Mouse (Mus musculus) MEL (cell line): ENCODE measurements around the gene Elfn2. TPM values are rescaled to one million over a fixed set of nuclear protein-coding genes. Genes with fewer than 3 reads are reported as not detected.

Experiments used
- DNase-seq: peaks from one replicate; pipeline ENCODE4 v3.0.0; 2011; ENCODE audit warnings: low read depth, low spot score
- H3K27ac ChIP-seq: 2 replicates; pipeline ENCODE4 v1.5.1; 2012; ENCODE audit warnings: low read depth, mild to moderate bottlenecking, control low read depth, low read length, moderate library complexity; ENCODE audit not compliant: control insufficient read depth
- H3K27me3 ChIP-seq, 2 experiments: fragments of 150-350 bp in 1 of 2; sonication (generic) in 1 of 2; 2 replicates each; pipeline ENCODE4 v1.6.1; 2012; ENCODE audit warnings: low read length in 2 of 2, mild to moderate bottlenecking in 2 of 2, improper control_type of control experiment in 1 of 2, moderate library complexity in 1 of 2; ENCODE audit not compliant: insufficient read depth in 2 of 2, control insufficient read depth in 1 of 2
- H3K36me3 ChIP-seq, 2 experiments: 2 replicates each; pipeline ENCODE4 v1.6.1; 2012 to 2014; ENCODE audit warnings: low read length in 2 of 2, improper control_type of control experiment in 1 of 2, inconsistent platforms in 1 of 2, mild to moderate bottlenecking in 1 of 2; ENCODE audit not compliant: insufficient read depth in 2 of 2, control insufficient read depth in 1 of 2
- H3K4me1 ChIP-seq, 2 experiments: fragments of 150-350 bp in 1 of 2; sonication (generic) in 1 of 2; 2 replicates each; pipeline ENCODE4 v1.6.1; 2012; ENCODE audit warnings: low read length in 2 of 2, improper control_type of control experiment in 1 of 2, mild to moderate bottlenecking in 1 of 2; ENCODE audit not compliant: insufficient read depth in 2 of 2, control insufficient read depth in 1 of 2
- H3K4me3 ChIP-seq, 2 experiments: fragments of 150-350 bp in 1 of 2; sonication (generic) in 1 of 2; 2 replicates each; pipeline ENCODE4 v1.5.1; 2012; ENCODE audit warnings: low read depth in 2 of 2, low read length in 2 of 2, mild to moderate bottlenecking in 2 of 2, moderate library complexity in 2 of 2, control low read depth in 1 of 2, improper control_type of control experiment in 1 of 2; ENCODE audit not compliant: control insufficient read depth in 1 of 2, insufficient read depth in 1 of 2
- H3K79me2 ChIP-seq: 2 replicates; pipeline ENCODE4 v1.6.1; 2012; ENCODE audit warnings: mild to moderate bottlenecking, low read length, moderate library complexity; ENCODE audit not compliant: control insufficient read depth, poor library complexity, insufficient read depth
- H3K9ac ChIP-seq: 2 replicates; pipeline ENCODE4 v1.6.1; 2012; ENCODE audit warnings: low read depth, mild to moderate bottlenecking, control low read depth, low read length, moderate library complexity; ENCODE audit not compliant: control insufficient read depth, poor library complexity, severe bottlenecking
- H3K9me3 ChIP-seq: fragments of 150-350 bp; sonication (generic); replicated peaks from 2 replicates; pipeline ENCODE4 v1.6.1; 2012; ENCODE audit warnings: mild to moderate bottlenecking, low read length, improper control_type of control experiment, moderate library complexity; ENCODE audit not compliant: insufficient read depth
- BHLHE40 ChIP-seq: IDR thresholded peaks from 2 replicates; pipeline ENCODE4 v1.6.1; 2012; ENCODE audit warnings: low read depth, mild to moderate bottlenecking, inconsistent platforms, low read length, improper control_type of control experiment, borderline replicate concordance
- CHD1 ChIP-seq: IDR thresholded peaks from 2 replicates; pipeline ENCODE4 v1.6.1; 2012; ENCODE audit warnings: low read depth, mild to moderate bottlenecking, inconsistent platforms, low read length, improper control_type of control experiment
- CHD2 ChIP-seq: IDR thresholded peaks from 2 replicates; pipeline ENCODE4 v1.6.1; 2011; ENCODE audit warnings: low read length, improper control_type of control experiment
- E2F4 ChIP-seq: IDR thresholded peaks from 2 replicates; pipeline ENCODE4 v1.6.1; 2011; ENCODE audit warnings: low read depth, low read length, improper control_type of control experiment, borderline replicate concordance
- GABPA ChIP-seq: IDR thresholded peaks from 2 replicates; pipeline ENCODE4 v1.6.1; 2012; ENCODE audit warnings: low read depth, mild to moderate bottlenecking, inconsistent platforms, low read length, improper control_type of control experiment, moderate library complexity
- HCFC1 ChIP-seq: IDR thresholded peaks from 2 replicates; pipeline ENCODE4 v1.6.1; 2012; ENCODE audit warnings: low read depth, mild to moderate bottlenecking, inconsistent platforms, low read length, improper control_type of control experiment, moderate library complexity
- JUND ChIP-seq: IDR thresholded peaks from 2 replicates; pipeline ENCODE4 v1.6.1; 2011; ENCODE audit warnings: low read depth, mild to moderate bottlenecking, improper control_type of control experiment, low read length
- KAT2A ChIP-seq: conservative IDR thresholded peaks from 2 replicates; pipeline ENCODE4 v1.6.1; 2012; ENCODE audit warnings: low read depth, low read length, improper control_type of control experiment, inconsistent platforms
- MAFK ChIP-seq: IDR thresholded peaks from 2 replicates; pipeline ENCODE4 v1.6.1; 2011; ENCODE audit warnings: low read depth, mild to moderate bottlenecking, low read length, improper control_type of control experiment, borderline replicate concordance
- MAX ChIP-seq: IDR thresholded peaks from 2 replicates; pipeline ENCODE4 v1.6.1; 2011; ENCODE audit warnings: low read length, improper control_type of control experiment
- MAZ ChIP-seq: IDR thresholded peaks from 2 replicates; pipeline ENCODE4 v1.6.1; 2012; ENCODE audit warnings: low read depth, mild to moderate bottlenecking, inconsistent platforms, low read length, improper control_type of control experiment
- MEF2A ChIP-seq: IDR thresholded peaks from 2 replicates; pipeline ENCODE4 v1.6.1; 2014; ENCODE audit warnings: low read depth, mild to moderate bottlenecking, inconsistent platforms, low read length, improper control_type of control experiment; ENCODE audit not compliant: poor library complexity, insufficient replicate concordance, severe bottlenecking; ENCODE audit errors: extremely low read depth
- MXI1 ChIP-seq: IDR thresholded peaks from 2 replicates; pipeline ENCODE4 v1.6.1; 2011; ENCODE audit warnings: mild to moderate bottlenecking, low read depth, low read length, improper control_type of control experiment
- MYB ChIP-seq: IDR thresholded peaks from 2 replicates; pipeline ENCODE4 v1.6.1; 2011; ENCODE audit warnings: mild to moderate bottlenecking, low read depth, low read length, improper control_type of control experiment
- MYC ChIP-seq: IDR thresholded peaks from 2 replicates; pipeline ENCODE4 v1.6.1; 2011; ENCODE audit warnings: low read depth, mild to moderate bottlenecking, low read length, improper control_type of control experiment, moderate library complexity
- NELFE ChIP-seq: IDR thresholded peaks from 2 replicates; pipeline ENCODE4 v1.6.1; 2011; ENCODE audit warnings: low read depth, low read length, improper control_type of control experiment
- POLR2A ChIP-seq, 2 experiments: IDR thresholded peaks; 2 replicates each; pipeline ENCODE4 v1.6.1; 2011 to 2012; ENCODE audit warnings: low read length in 2 of 2, mild to moderate bottlenecking in 2 of 2, control low read depth in 1 of 2, improper control_type of control experiment in 1 of 2, low read depth in 1 of 2, moderate library complexity in 1 of 2; ENCODE audit not compliant: control insufficient read depth in 1 of 2, insufficient read depth in 1 of 2, poor library complexity in 1 of 2
- POLR2AphosphoS2 ChIP-seq: IDR thresholded peaks from 2 replicates; pipeline ENCODE4 v1.6.1; 2011; ENCODE audit warnings: low read length, improper control_type of control experiment
- POLR2AphosphoS5 ChIP-seq: IDR thresholded peaks from 2 replicates; pipeline ENCODE4 v1.6.1; 2012; ENCODE audit warnings: low read depth, borderline replicate concordance, mild to moderate bottlenecking, inconsistent platforms, low read length, moderate library complexity, mixed read lengths
- RAD21 ChIP-seq: IDR thresholded peaks from 2 replicates; pipeline ENCODE4 v1.6.1; 2011; ENCODE audit warnings: mild to moderate bottlenecking, low read depth, low read length, improper control_type of control experiment
- RCOR1 ChIP-seq: IDR thresholded peaks from 2 replicates; pipeline ENCODE4 v1.6.1; 2012; ENCODE audit warnings: low read depth, mild to moderate bottlenecking, inconsistent platforms, low read length, improper control_type of control experiment
- SIN3A ChIP-seq: IDR thresholded peaks from 2 replicates; pipeline ENCODE4 v1.6.1; 2012; ENCODE audit warnings: low read length, improper control_type of control experiment, inconsistent platforms
- TAL1 ChIP-seq: IDR thresholded peaks from 2 replicates; pipeline ENCODE4 v1.6.1; 2012; ENCODE audit warnings: mild to moderate bottlenecking, inconsistent platforms, low read length, moderate library complexity, mixed read lengths
- TCF12 ChIP-seq: IDR thresholded peaks from 2 replicates; pipeline ENCODE4 v1.6.1; 2014; ENCODE audit warnings: low read depth, mild to moderate bottlenecking, inconsistent platforms, low read length, improper control_type of control experiment, moderate library complexity
- ZKSCAN1 ChIP-seq: IDR thresholded peaks from 2 replicates; pipeline ENCODE4 v1.6.1; 2012; ENCODE audit warnings: low read depth, mild to moderate bottlenecking, inconsistent platforms, low read length, improper control_type of control experiment, moderate library complexity
- ZNF384 ChIP-seq: IDR thresholded peaks from 2 replicates; pipeline ENCODE4 v1.6.1; 2012; ENCODE audit warnings: low read depth, mild to moderate bottlenecking, inconsistent platforms, low read length, improper control_type of control experiment
- polyA plus RNA-seq, 2 experiments: library from polyadenylated mRNA; stranded (reverse) in 1 of 2; unstranded in 1 of 2; fragments of >175 nt in 1 of 2; fragments of >200 nt in 1 of 2; gene quantifications; 2 replicates each; pipeline versions ENCODE4 v1.2.1 to v1.2.4; 2012; ENCODE audit warnings: low replicate concordance in 2 of 2, low read depth in 1 of 2; ENCODE audit not compliant: insufficient read length in 2 of 2, insufficient read depth in 1 of 2, missing spikeins in 1 of 2
- total RNA-seq: library from RNA; depleted of rRNA; stranded (reverse); fragments of 300-350 nt; gene quantifications from 2 replicates; pipeline ENCODE4 v1.2.3, GENCODE M21; 2012

The Elfn2 gene
- total and polyA plus RNA-seq, 3 experiments = 0.04 to 0.15 TPM; not detected in 1

- Histone ChIP-seq H3K4me1 (peaks cover 0 to 12% of the 10 kb centered on the region in 2 experiments; a peak in 2 of 4 replicates), H3K27me3 (no peaks in the 10 kb centered on the region), H3K27ac (no peak overlapping the region), H3K9me3 (no peaks in the 10 kb centered on the region), H3K9ac (no peak overlapping the region), H3K4me3 (no peak overlapping the region), H3K36me3 (peaks cover 0 to 3% of the 10 kb centered on the region in 2 experiments; a peak in 1 of 4 replicates)
- DNase-seq = no peak
- TF ChIP-seq GABPA (no peak), E2F4 (no peak), CHD1 (no peak), HCFC1 (no peak), CHD2 (no peak), MEF2A (no peak), JUND (no peak), RAD21 (no peak), POLR2AphosphoS2 (no peak), MAX (no peak), ZKSCAN1 (no peak), RCOR1 (no peak), ZNF384 (no peak), MAZ (no peak), NELFE (no peak), MAFK (no peak), MYC (no peak), MYB (no peak), MXI1 (no peak), TAL1 (no peak)
- TF ChIP-seq, all 39 proteins: peak for 0
- no peaks in the 10 kb centered on the region for H3K79me2 ChIP-seq
Observed at GRCm38 (mm10) chr15:78715856-78716255, 2.7 kb downstream of the Elfn2 start.

- no peaks in the 10 kb centered on the region for H3K4me1 ChIP-seq
- H3K9ac ChIP-seq = no peak overlapping the region
- H3K27me3 ChIP-seq = no peaks in the 10 kb centered on the region
- H3K9me3 ChIP-seq = no peaks in the 10 kb centered on the region
- no peaks in the 10 kb centered on the region for H3K79me2 ChIP-seq
- DNase-seq = no peak
- H3K27ac ChIP-seq = no peak overlapping the region
- TF ChIP-seq JUND (no peak), TCF12 (no peak), POLR2AphosphoS5 (no peak), POLR2A (IDR thresholded peaks at IDR 0.05; ENCODE audit: control insufficient read depth in 1 of 2, insufficient read depth in 1 of 2, low read depth in 1 of 2, low read length in 2 of 2, poor library complexity in 1 of 2) (no peak), CHD2 (no peak), MXI1 (no peak), E2F4 (no peak), BHLHE40 (no peak), KAT2A (no peak), MAFK (no peak), NELFE (no peak), ZKSCAN1 (no peak), SIN3A (no peak), MAZ (no peak), RCOR1 (no peak), HCFC1 (no peak)
- H3K36me3 ChIP-seq = no peaks in the 10 kb centered on the region
- H3K4me3 ChIP-seq = no peak overlapping the region
Observed at GRCm38 (mm10) chr15:78713751-78714150, 4.8 kb downstream of the Elfn2 start.
